Mouse (Mus musculus) midbrain, embryonic 16.5 days (tissue): ENCODE results near the gene Triobp. TPM values are rescaled to one million over a fixed set of nuclear protein-coding genes. Genes with fewer than 3 reads are reported as not detected.

Experiments used
- ATAC-seq: fragments of 200-750 bp; cut with Nextera tagmentation; 2 replicates; pipeline ENCODE4 v1.8.0; 2017; ENCODE audit warnings: moderate TSS enrichment
- H3K27ac ChIP-seq: fragments of 300-500 bp; sonication (generic); 2 replicates; pipeline ENCODE4 v1.5.1; 2014; ENCODE audit warnings: mild to moderate bottlenecking, low read length, mixed read lengths
- H3K27me3 ChIP-seq: fragments of 300-500 bp; sonication (generic); 2 replicates; pipeline ENCODE4 v1.6.1; 2014; ENCODE audit warnings: low read depth, low read length, mixed read lengths; ENCODE audit not compliant: control insufficient read depth, insufficient read depth
- H3K36me3 ChIP-seq: fragments of 300-500 bp; sonication (generic); 2 replicates; pipeline ENCODE4 v1.6.1; 2014; ENCODE audit warnings: mild to moderate bottlenecking, low read length, moderate library complexity, mixed read lengths; ENCODE audit not compliant: control insufficient read depth, insufficient read depth
- H3K4me1 ChIP-seq: fragments of 300-500 bp; sonication (generic); 2 replicates; pipeline ENCODE4 v1.6.1; 2014; ENCODE audit warnings: mild to moderate bottlenecking, low read length, mixed read lengths; ENCODE audit not compliant: control insufficient read depth, insufficient read depth
- H3K4me2 ChIP-seq: fragments of 300-500 bp; sonication (generic); 2 replicates; pipeline ENCODE4 v1.6.1; 2014; ENCODE audit warnings: mild to moderate bottlenecking, low read length, mixed read lengths
- H3K4me3 ChIP-seq: fragments of 300-500 bp; sonication (generic); 2 replicates; pipeline ENCODE4 v1.5.1; 2014; ENCODE audit warnings: low read depth, mild to moderate bottlenecking, low read length, moderate library complexity, mixed read lengths
- H3K9ac ChIP-seq: fragments of 300-500 bp; sonication (generic); 2 replicates; pipeline ENCODE4 v1.6.1; 2014; ENCODE audit warnings: low read depth, low read length, mixed read lengths
- H3K9me3 ChIP-seq: fragments of 300-500 bp; sonication (generic); replicated peaks from 2 replicates; pipeline ENCODE4 v1.6.1; 2014; ENCODE audit warnings: mild to moderate bottlenecking, low read length, mixed read lengths; ENCODE audit not compliant: control insufficient read depth, poor library complexity, severe bottlenecking
- WGBS: fragments of 180-500 bp; shearing (Covaris S2); extraction: QIAGEN DNeasy Blood & Tissue Kit; methylation state at CpG from one replicate; pipeline ENCODE4 v1.1.7; 2014; 5-methylcytosine and 5-hydroxymethylcytosine counted together
- polyA plus RNA-seq: library from polyadenylated mRNA; unstranded; fragments of >200 nt; fragmentation: Nextera tagmentation; extraction: Ambion mirVana; gene quantifications from 2 replicates; pipeline ENCODE4 v1.2.1, GENCODE M21; 2015

Gene Triobp
- polyA plus RNA-seq, 1 experiment from 2014 or later = 40.9 TPM

- Histone ChIP-seq H3K4me3 (no peak overlapping the region), H3K27ac (no peak overlapping the region), H3K4me2 (no peak overlapping the region), H3K27me3 (no peaks in the 10 kb centered on the region), H3K9me3 (no peaks in the 10 kb centered on the region), H3K9ac (no peak overlapping the region), H3K4me1 (peaks cover 9% of the 10 kb centered on the region; the same call in 1 of the 2 replicates), H3K36me3 (peaks cover 8% of the 10 kb centered on the region)
- WGBS = 67% methylated on average over 11 of the region's 11 CpGs
- ATAC-seq = no peak
These were observed 39.2 kb downstream of the Triobp start for GRCm38 (mm10) chr15:78986536-78987220.

- ATAC-seq = peak; percentile 81
- Histone ChIP-seq H3K4me3 (no peak overlapping the region), H3K9ac (no peak overlapping the region), H3K36me3 (peaks cover 21% of the 10 kb centered on the region), H3K4me1 (0 out of 2 replicates have a peak, but pooled peaks cover 2% of the 10 kb centered on the region), H3K4me2 (no peak overlapping the region), H3K27ac (no peak overlapping the region), H3K27me3 (no peaks in the 10 kb centered on the region), H3K9me3 (no peaks in the 10 kb centered on the region)
- WGBS = 49% methylated on average over 14 of the region's 14 CpGs
These were observed 41.0 kb downstream of the Triobp start for GRCm38 (mm10) chr15:78988499-78988971.

GRCm38 (mm10) chr15:78989152-78990092 is 41.9 kb downstream of the Triobp start:
- Histone ChIP-seq H3K27me3 (no peaks in the 10 kb centered on the region), H3K4me2 (no peak overlapping the region), H3K36me3 (peaks cover 30% of the 10 kb centered on the region), H3K4me3 (no peak overlapping the region), H3K27ac (no peak overlapping the region), H3K9ac (no peak overlapping the region), H3K9me3 (no peaks in the 10 kb centered on the region), H3K4me1 (no peaks in the 10 kb centered on the region)
- ATAC-seq = no peak
- 90% methylated on average over 14 of the region's 14 CpGs for WGBS

- ATAC-seq = no peak
- Histone ChIP-seq H3K9ac (no peak overlapping the region), H3K9me3 (no peaks in the 10 kb centered on the region), H3K4me3 (no peak overlapping the region), H3K4me2 (no peak overlapping the region), H3K27me3 (no peaks in the 10 kb centered on the region), H3K4me1 (no peaks in the 10 kb centered on the region), H3K36me3 (peaks cover 34% of the 10 kb centered on the region), H3K27ac (no peak overlapping the region)
- 97% methylated on average over 9 of the region's 9 CpGs for WGBS
These were observed 42.6 kb downstream of the Triobp start for GRCm38 (mm10) chr15:78990093-78990463.

GRCm38 (mm10) chr15:78990970-78991525 is 43.5 kb downstream of the Triobp start:
- 94% methylated on average over 25 of the region's 25 CpGs for WGBS
- Histone ChIP-seq H3K4me2 (no peak overlapping the region), H3K27me3 (no peaks in the 10 kb centered on the region), H3K4me3 (no peak overlapping the region), H3K27ac (no peak overlapping the region), H3K9ac (no peak overlapping the region), H3K4me1 (no peaks in the 10 kb centered on the region), H3K36me3 (peaks cover 37% of the 10 kb centered on the region), H3K9me3 (no peaks in the 10 kb centered on the region)
- ATAC-seq = no peak

GRCm38 (mm10) chr15:78992235-78992634 is 44.7 kb downstream of the Triobp start:
- peaks cover 40% of the 10 kb centered on the region for H3K36me3 ChIP-seq

GRCm38 (mm10) chr15:78992925-78993324 is 45.4 kb downstream of the Triobp start:
- Histone ChIP-seq H3K4me3 (no peak overlapping the region), H3K36me3 (peaks cover 40% of the 10 kb centered on the region), H3K27me3 (no peaks in the 10 kb centered on the region), H3K9ac (no peak overlapping the region), H3K27ac (no peak overlapping the region), H3K9me3 (no peaks in the 10 kb centered on the region), H3K4me2 (no peak overlapping the region), H3K4me1 (no peaks in the 10 kb centered on the region)
- 96% methylated on average over 24 of the region's 24 CpGs for WGBS
- ATAC-seq = no peak

More at GRCm38 (mm10) chr15:78992235-78992634, 44.7 kb downstream of the Triobp start:
- 94% methylated on average over 7 of the region's 7 CpGs for WGBS
- Histone ChIP-seq H3K4me2 (no peak overlapping the region), H3K4me3 (no peak overlapping the region), H3K9me3 (no peaks in the 10 kb centered on the region), H3K4me1 (no peaks in the 10 kb centered on the region), H3K27me3 (no peaks in the 10 kb centered on the region), H3K9ac (no peak overlapping the region), H3K27ac (no peak overlapping the region)
- no peak for ATAC-seq

- 94% methylated on average over 4 of the region's 4 CpGs for WGBS
- peaks cover 44% of the 10 kb centered on the region for H3K36me3 ChIP-seq
- no peaks in the 10 kb centered on the region for H3K4me1 ChIP-seq
- H3K9me3 ChIP-seq = no peaks in the 10 kb centered on the region
- no peaks in the 10 kb centered on the region for H3K27me3 ChIP-seq
- no peak overlapping the region for H3K4me2 ChIP-seq
- ATAC-seq = no peak
- no peak overlapping the region for H3K9ac ChIP-seq
- H3K4me3 ChIP-seq = no peak overlapping the region
- no peak overlapping the region for H3K27ac ChIP-seq
These were observed 48.4 kb downstream of the Triobp start for GRCm38 (mm10) chr15:78995916-78996315.
